Mouse (Mus musculus) frontal cortex, postnatal 25 days (tissue): ENCODE results near the gene Plekhh2.

Experiments used
- DNase-seq, 2 experiments: peaks; one replicate each; pipeline ENCODE4 v3.0.0; 2022; ENCODE audit warnings: low spot score in 2 of 2

Plekhh2 gene

GRCm38 (mm10) chr17:84608606-84609005 lies 96.9 kb downstream of the Plekhh2 start:
- DNase-seq, result no peak

GRCm38 (mm10) chr17:84611500-84611899 lies 99.8 kb downstream of the Plekhh2 start:
- no peak for DNase-seq

GRCm38 (mm10) chr17:84611971-84612370 lies 100.3 kb downstream of the Plekhh2 start:
- no peak for DNase-seq

GRCm38 (mm10) chr17:84615811-84616210 lies 104.1 kb downstream of the Plekhh2 start:
- DNase-seq, result no peak

- no peak for DNase-seq
These were observed 104.9 kb downstream of the Plekhh2 start for GRCm38 (mm10) chr17:84616526-84617074.

- DNase-seq, result no peak
These were observed 106.3 kb downstream of the Plekhh2 start for GRCm38 (mm10) chr17:84617953-84618352.

GRCm38 (mm10) chr17:84619112-84619511 lies 107.4 kb downstream of the Plekhh2 start:
- no peak for DNase-seq

- no peak for DNase-seq
These were observed 108.4 kb downstream of the Plekhh2 start for GRCm38 (mm10) chr17:84620076-84620475.

GRCm38 (mm10) chr17:84620610-84621009 lies 108.9 kb downstream of the Plekhh2 start:
- no peak for DNase-seq

GRCm38 (mm10) chr17:84621209-84621608 lies 109.5 kb downstream of the Plekhh2 start:
- no peak for DNase-seq

GRCm38 (mm10) chr17:84622028-84622427 lies 110.3 kb downstream of the Plekhh2 start:
- DNase-seq, result no peak

- no peak for DNase-seq
These were observed 111.2 kb downstream of the Plekhh2 start for GRCm38 (mm10) chr17:84622873-84623272.

GRCm38 (mm10) chr17:84626276-84626856 lies 114.7 kb downstream of the Plekhh2 start, which contains the start of gene Dync2li1:
Dync2li1 (plus strand) TSS chr17:84626496.
- DNase-seq, result peak; percentile 76 to 81

GRCm38 (mm10) chr17:84626857-84627305 lies 115.2 kb downstream of the Plekhh2 start:
- no peak for DNase-seq

- DNase-seq, result no peak
These were observed 116.0 kb downstream of the Plekhh2 start for GRCm38 (mm10) chr17:84627721-84628120.

GRCm38 (mm10) chr17:84628611-84629010 lies 116.9 kb downstream of the Plekhh2 start:
- no peak for DNase-seq

GRCm38 (mm10) chr17:84631836-84632235 lies 120.1 kb downstream of the Plekhh2 start:
- no peak for DNase-seq

- no peak for DNase-seq
These were observed 121.7 kb downstream of the Plekhh2 start for GRCm38 (mm10) chr17:84633443-84633842.

- no peak for DNase-seq
These were observed 124.6 kb downstream of the Plekhh2 start for GRCm38 (mm10) chr17:84636328-84636727.

- DNase-seq, result no peak
These were observed 126.3 kb downstream of the Plekhh2 start for GRCm38 (mm10) chr17:84637971-84638370.

- no peak for DNase-seq
These were observed 128.2 kb downstream of the Plekhh2 start for GRCm38 (mm10) chr17:84639796-84640378.

- peak in 1 of 2 experiments; percentile 33 for DNase-seq
These were observed 130.2 kb downstream of the Plekhh2 start for GRCm38 (mm10) chr17:84641893-84642292.

- no peak for DNase-seq
These were observed 130.6 kb downstream of the Plekhh2 start for GRCm38 (mm10) chr17:84642324-84642723.
